Mouse (Mus musculus) cerebellum, adult 2 months (tissue): ENCODE results near the gene Gm49325. TPM values are rescaled to one million over a fixed set of nuclear protein-coding genes. Genes with fewer than 3 reads are reported as not detected.

Source experiments
- DNase-seq, 2 experiments: peaks; one replicate each; pipeline ENCODE4 v3.0.0; 2021
- H3K27ac ChIP-seq: fragments of 200-500 bp; 2 replicates; pipeline ENCODE4 v1.5.1; 2012; ENCODE audit warnings: low read length, control low read depth, inconsistent platforms; ENCODE audit not compliant: insufficient read depth
- H3K27me3 ChIP-seq: fragments of 200-500 bp; 2 replicates; pipeline ENCODE4 v1.6.1; 2012; ENCODE audit warnings: inconsistent platforms, mild to moderate bottlenecking, low read length, moderate library complexity; ENCODE audit not compliant: control insufficient read depth, insufficient read depth
- H3K4me1 ChIP-seq: fragments of 200-500 bp; 2 replicates; pipeline ENCODE4 v1.6.1; 2011; ENCODE audit warnings: low read length; ENCODE audit not compliant: control insufficient read depth, insufficient read depth
- H3K4me3 ChIP-seq: fragments of 200-500 bp; replicated peaks from 2 replicates; pipeline ENCODE3; 2011; ENCODE audit warnings: mild to moderate bottlenecking, low read depth, low read length, control low read depth; ENCODE audit not compliant: insufficient read depth
- CTCF ChIP-seq: fragments of 200-500 bp; IDR thresholded peaks from 2 replicates; pipeline ENCODE4 v1.5.1; 2011; ENCODE audit warnings: low read depth, mild to moderate bottlenecking, control low read depth, low read length, moderate library complexity, borderline replicate concordance; ENCODE audit not compliant: insufficient read depth
- POLR2A ChIP-seq: fragments of 200-500 bp; IDR thresholded peaks from 2 replicates; pipeline ENCODE4 v1.6.1; 2011; ENCODE audit warnings: low read length, control low read depth, borderline replicate concordance; ENCODE audit not compliant: insufficient read depth
- WGBS: fragments of 180-500 bp; shearing (Covaris S2); methylation state at CpG from one replicate; pipeline ENCODE4 v1.1.7; 2018; 5-methylcytosine and 5-hydroxymethylcytosine counted together
- polyA plus RNA-seq: library from polyadenylated mRNA; depleted of rRNA; stranded (reverse); fragments of >200 nt; gene quantifications from 2 replicates; pipeline ENCODE4 v1.2.3, GENCODE M21; 2012

Gm49325 gene
- polyA plus RNA-seq, 1 experiment: 37.7 TPM

DNA sequence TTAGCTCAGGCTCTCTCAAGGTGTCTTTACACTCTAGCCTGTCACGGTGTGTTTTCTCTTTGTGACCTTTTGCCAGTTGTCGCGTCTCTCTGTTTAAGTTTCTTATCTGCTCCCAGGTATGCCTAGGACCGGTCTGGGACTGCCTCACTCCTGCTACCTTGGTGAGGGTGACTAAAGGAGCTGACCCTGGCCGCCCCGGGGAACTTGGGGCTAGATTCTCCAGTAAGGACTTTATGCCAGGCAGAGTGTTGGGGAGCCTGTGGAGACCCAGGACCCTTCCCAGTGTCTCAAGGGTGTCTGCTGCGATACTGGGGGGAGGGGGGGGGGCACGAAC is 23.7 kb upstream of the Gm49325 start:
- peak overlapping the region; percentile 69 for H3K4me3 ChIP-seq
- 6% methylated on average over 8 of the region's 8 CpGs for WGBS
- H3K27ac ChIP-seq: peak overlapping the region; percentile 34; the same call in 1 of the 2 replicates
- no peak for DNase-seq
- peaks cover 12% of the 10 kb centered on the region for H3K4me1 ChIP-seq
- no peaks in the 10 kb centered on the region for H3K27me3 ChIP-seq
- TF ChIP-seq POLR2A (no peak), CTCF (no peak)

DNA sequence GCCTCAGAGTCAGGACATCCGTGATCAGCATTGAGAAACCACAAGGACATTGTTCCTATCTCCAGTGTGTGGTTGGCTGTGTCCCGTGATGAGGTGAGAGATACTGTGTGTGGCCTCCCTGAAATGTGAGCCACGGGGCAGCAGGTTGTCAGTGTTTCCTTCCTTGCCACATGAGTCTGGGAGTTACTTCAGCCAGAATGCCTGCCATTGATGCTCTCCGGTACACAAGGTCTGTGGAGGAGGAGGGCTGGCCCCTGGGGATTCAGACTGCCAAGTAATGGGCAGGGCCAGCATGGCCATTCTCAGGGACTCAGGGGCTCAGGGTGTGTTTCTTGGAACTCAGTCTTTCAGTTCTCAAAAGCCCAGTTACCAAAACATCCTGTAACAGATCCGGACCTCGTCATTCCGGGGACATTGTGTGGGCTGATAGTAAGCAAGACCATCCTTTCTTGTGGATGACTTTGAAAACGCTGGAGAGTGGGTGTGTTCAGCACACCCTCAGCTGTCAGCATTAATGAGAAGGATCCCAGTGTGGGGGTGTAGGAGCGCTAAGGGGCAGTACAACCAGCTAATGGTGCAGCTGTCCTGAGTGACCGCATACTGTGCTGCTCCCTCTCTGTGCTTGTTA is 22.1 kb upstream of the Gm49325 start:
- Histone ChIP-seq H3K4me3 (no peak overlapping the region), H3K27me3 (no peaks in the 10 kb centered on the region), H3K27ac (no peak overlapping the region), H3K4me1 (peaks cover 22% of the 10 kb centered on the region)
- TF ChIP-seq POLR2A: no peak
- TF ChIP-seq CTCF: no peak
- DNase-seq: no peak
- WGBS: 51% methylated on average over 10 of the region's 10 CpGs

DNA sequence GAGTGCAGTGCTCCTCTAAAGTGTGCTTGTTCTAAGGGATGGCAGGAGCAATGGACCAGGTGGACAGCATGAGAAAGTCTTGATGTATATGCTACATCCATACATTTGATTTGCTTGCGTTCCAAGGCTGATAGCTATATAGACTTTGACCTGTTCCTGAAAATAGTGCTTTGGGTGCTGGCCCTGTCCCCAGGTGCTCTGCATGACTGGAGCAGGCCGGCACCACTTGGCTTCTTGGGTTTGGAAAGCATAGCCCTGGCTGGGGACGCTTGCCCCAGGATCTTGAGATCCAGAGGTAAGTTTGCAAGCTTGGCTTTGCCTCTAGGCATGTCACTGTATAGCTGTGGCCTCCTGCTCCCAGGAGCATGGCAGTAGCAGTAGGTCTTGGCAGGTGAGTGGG is 19.4 kb upstream of the Gm49325 start:
- 53% methylated on average over 3 of the region's 3 CpGs for WGBS
- Histone ChIP-seq H3K27me3 (no peaks in the 10 kb centered on the region), H3K4me1 (peaks cover 30% of the 10 kb centered on the region), H3K27ac (no peak overlapping the region), H3K4me3 (no peak overlapping the region)
- TF ChIP-seq POLR2A: no peak
- DNase-seq: no peak

DNA sequence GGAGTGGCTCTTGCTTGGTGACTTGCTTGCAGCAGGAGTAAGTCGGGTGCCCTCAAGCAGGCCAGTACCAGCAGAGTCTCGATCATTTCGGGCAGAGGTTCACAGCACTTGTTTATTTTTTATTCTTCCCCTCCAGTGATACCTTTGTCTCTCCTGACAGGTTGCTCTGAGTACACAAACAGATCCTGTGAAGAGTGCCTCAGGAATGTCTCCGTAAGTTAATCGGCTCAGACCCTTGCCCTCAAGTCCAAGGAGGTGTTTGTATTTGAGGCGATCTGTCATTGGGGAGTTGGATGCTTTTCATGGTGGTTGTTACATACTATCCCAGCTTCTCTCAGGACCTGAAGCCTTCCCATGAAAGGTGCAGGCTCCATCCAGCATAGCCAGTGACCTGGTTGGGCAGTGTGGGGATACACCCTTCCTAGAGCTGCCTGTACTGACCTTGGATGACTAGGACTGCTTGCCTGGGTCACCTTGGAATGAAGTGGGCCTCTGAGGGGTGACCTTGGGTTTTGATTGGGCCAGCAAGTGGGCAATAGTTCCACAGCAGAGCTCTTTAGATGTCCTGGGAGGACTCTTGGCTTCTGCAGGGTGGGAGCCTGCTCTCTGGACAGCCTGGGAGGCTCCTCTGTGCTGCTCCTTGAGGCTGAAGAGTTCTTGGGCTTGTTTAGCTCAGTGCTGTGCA is 18.8 kb upstream of the Gm49325 start:
- 94% methylated on average over 6 of the region's 6 CpGs for WGBS
- no peak for TF ChIP-seq POLR2A
- no peak for TF ChIP-seq CTCF
- peak overlapping the region; percentile 2 for H3K27ac ChIP-seq

DNA sequence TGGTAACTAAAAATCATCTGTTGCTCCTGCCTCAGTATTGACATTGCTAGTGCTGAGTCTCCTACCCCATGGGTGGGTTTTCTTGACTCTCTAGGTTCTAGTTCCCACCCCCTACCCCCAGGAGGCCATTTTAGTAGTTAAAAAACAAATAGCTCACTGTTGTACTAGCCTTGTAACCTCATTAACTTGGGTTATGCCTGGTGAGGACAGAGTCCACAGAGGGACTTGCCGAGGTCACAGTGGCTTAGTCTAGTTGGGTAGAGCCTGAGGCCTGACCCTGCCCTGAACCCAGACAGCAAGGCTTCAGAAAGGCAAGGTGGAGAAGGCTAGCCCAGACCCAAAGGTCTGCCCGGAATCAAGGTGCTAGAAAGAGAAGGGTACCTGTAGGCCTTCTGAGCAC is 18.0 kb upstream of the Gm49325 start:
- no peak for DNase-seq
- Histone ChIP-seq H3K4me3 (no peak overlapping the region), H3K27ac (no peak overlapping the region), H3K27me3 (no peaks in the 10 kb centered on the region), H3K4me1 (peaks cover 30% of the 10 kb centered on the region)
- WGBS: 90% methylated on average over 2 of the region's 2 CpGs
- TF ChIP-seq CTCF (no peak), POLR2A (no peak)

More for the DNA sequence above, 18.8 kb upstream of the Gm49325 start:
- H3K27me3 ChIP-seq: no peaks in the 10 kb centered on the region
- no peak for DNase-seq
- H3K4me1 ChIP-seq: peaks cover 30% of the 10 kb centered on the region
- H3K4me3 ChIP-seq: no peak overlapping the region

DNA sequence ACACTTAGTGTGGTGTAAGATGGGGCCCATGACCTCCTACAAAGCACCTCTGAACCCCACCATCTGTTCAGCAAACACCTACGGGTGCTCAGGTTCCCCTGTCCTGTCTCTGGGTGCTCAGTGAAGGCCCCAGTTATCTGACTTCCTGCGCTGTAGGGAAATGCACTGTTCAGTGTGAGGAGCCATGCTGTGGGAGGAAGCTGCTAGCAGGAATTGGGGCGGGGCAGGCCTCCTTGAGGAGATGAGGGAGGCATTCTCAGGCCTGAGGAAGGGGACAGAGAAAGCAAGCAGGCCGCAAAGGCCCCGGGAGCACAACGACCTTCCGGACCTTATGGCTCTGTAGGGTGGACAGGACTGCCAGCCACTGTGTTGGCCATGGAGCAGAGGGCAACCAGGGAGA is 16.9 kb upstream of the Gm49325 start:
- H3K27me3 ChIP-seq: no peaks in the 10 kb centered on the region
- no peak overlapping the region for H3K27ac ChIP-seq
- peaks cover 26% of the 10 kb centered on the region for H3K4me1 ChIP-seq
- no peak for DNase-seq
- H3K4me3 ChIP-seq: no peak overlapping the region
- 72% methylated on average over 7 of the region's 7 CpGs for WGBS
- TF ChIP-seq POLR2A (no peak), CTCF (no peak)

DNA sequence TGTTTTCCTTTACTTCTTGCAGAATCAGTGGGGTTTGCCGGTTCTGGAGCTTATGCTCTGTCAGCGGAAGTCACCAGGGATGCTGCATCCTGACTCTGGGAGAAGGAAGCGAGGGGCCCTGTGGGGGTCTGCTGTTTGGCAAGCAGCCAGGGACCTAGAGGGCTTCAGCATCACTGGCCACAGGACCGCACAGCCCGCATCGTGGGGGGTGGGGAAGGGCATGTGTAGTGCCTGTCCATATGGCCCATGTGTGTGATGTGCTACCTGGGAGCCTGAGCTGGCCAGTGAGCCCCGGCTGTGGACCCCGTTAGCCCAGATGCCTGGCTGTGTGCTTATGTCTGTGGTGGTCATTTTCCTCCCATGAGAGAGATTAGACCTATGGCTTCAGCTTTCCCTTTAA is 16.2 kb upstream of the Gm49325 start:
- Histone ChIP-seq H3K4me1 (peaks cover 26% of the 10 kb centered on the region), H3K27me3 (no peaks in the 10 kb centered on the region), H3K27ac (no peak overlapping the region), H3K4me3 (no peak overlapping the region)
- 22% methylated on average over 8 of the region's 8 CpGs for WGBS
- TF ChIP-seq POLR2A (no peak), CTCF (no peak)
- DNase-seq: no peak

DNA sequence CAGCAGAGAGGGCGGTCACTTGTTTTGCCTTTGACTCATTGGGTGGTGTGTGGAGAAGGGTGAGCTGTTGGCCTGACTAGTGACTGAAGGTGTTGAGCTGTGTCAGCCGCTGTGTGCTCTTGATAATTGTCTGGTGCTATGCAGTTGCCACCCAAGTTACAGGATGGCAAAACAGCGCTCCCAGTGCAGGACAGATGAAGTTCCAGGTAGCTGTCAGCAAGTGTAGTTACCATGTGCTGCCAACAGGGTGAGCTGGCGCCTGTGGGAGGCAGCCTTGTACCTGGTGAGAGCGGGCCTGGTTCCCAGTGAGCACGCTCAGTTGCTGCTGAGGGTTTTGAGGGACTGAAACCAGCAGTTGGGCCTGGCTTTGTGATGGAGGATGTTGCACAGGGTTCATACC is 15.2 kb upstream of the Gm49325 start:
- Histone ChIP-seq H3K4me3 (no peak overlapping the region), H3K27me3 (no peaks in the 10 kb centered on the region), H3K4me1 (peaks cover 26% of the 10 kb centered on the region), H3K27ac (no peak overlapping the region)
- WGBS: 41% methylated on average over 6 of the region's 6 CpGs
- TF ChIP-seq POLR2A (no peak), CTCF (peak; percentile 94)
- DNase-seq: peak; percentile 68 to 71
